Mouse (Mus musculus): ENCODE measurements around the gene Nfix. TPM values are rescaled to one million over a fixed set of nuclear protein-coding genes. Genes with fewer than 3 reads are reported as not detected.

The Nfix gene
- total RNA-seq, 1 experiment, result 0.89 TPM

DNA sequence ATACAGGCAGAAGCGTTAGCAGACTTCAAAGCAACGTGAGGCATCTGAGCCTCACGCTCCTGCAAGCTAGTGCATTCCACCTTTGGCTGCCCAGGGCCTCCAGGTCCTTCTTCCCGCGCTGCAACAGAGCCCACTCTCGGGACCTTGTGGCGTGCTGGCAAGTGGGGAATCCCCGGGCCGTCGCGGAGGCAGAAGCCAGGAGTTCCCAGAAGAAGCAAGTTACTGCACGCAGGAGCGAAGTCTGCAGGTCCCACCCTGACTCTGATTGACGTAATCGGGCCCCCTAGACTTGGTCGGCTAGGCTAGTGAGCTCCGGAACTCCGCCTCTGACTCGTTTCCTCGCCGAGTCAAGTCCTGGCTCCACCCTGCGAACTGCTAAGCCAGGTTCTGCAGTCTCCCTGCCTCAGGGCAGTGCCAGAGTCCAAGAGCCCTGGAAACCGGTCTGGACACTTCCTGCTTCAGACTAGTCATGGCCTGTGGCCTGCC is 143.5 kb downstream of the Nfix start:
- Histone ChIP-seq H3K9ac (ENCODE audit: insufficient read depth, low read depth, low read length, poor library complexity, severe bottlenecking) (peak overlapping the region; percentile 89), H3K36me3 (ENCODE audit: control insufficient read depth, insufficient read depth, low read length, poor library complexity, severe bottlenecking) (peaks cover 4% of the 10 kb centered on the region), H3K9me3 (ENCODE audit: control insufficient read depth, insufficient read depth, low read depth, low read length) (no peaks in the 10 kb centered on the region), H3K4me3 (ENCODE audit: insufficient read depth in 1 of 2, low read depth in 1 of 2, low read length in 2 of 2, poor library complexity in 1 of 2, severe bottlenecking in 1 of 2) (peak overlapping the region; percentile 77 to 83), H3K27ac (ENCODE audit: insufficient read depth, low read depth, low read length, poor library complexity, severe bottlenecking) (peak overlapping the region; percentile 97), H3K4me1 (ENCODE audit: control insufficient read depth in 2 of 2, insufficient read depth in 2 of 2, low read length in 2 of 2, poor library complexity in 1 of 2) (peaks cover 9 to 14% of the 10 kb centered on the region in 2 experiments)
- no peak for DNase-seq (ENCODE audit: low read depth, low spot score)
- no peak for TF ChIP-seq CHD2 (IDR thresholded peaks at IDR 0.05; ENCODE audit: low read depth, low read length)
- TF ChIP-seq MAFK (IDR thresholded peaks at IDR 0.05; ENCODE audit: insufficient read depth, low read depth, low read length), result no peak
- TF ChIP-seq ZNF384 (IDR thresholded peaks at IDR 0.05; ENCODE audit: low read depth, low read length), result no peak
- no peak for TF ChIP-seq HCFC1 (IDR thresholded peaks at IDR 0.05; ENCODE audit: borderline replicate concordance, insufficient read depth, low read length)
- TF ChIP-seq ZC3H11A (IDR thresholded peaks at IDR 0.05; ENCODE audit: borderline replicate concordance, low read depth, low read length), result no peak
- in situ Hi-C loops (cut with MboI; ENCODE audit: low sequenced_read_pairs in 2 of 2, unreplicated experiment in 2 of 2), result no loop called here

DNA sequence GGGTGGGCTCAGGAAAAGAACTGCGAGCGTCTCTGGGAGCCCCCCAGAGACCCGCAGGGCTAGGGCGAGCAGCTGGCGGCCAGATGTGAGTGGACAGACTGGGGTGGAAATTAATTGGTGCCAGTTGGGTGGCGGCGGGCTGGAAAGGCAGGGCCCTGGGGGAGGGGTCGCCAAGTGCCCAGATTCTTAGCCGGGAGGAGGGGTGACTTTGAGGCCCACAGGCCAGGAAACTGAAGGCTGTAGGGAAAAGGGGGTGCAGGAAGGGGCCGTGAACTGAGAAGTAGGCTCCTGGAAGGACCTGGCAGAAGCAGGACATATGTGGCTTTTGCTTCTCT is 144.0 kb downstream of the Nfix start:
- Histone ChIP-seq H3K27ac (ENCODE audit: insufficient read depth, low read depth, low read length, poor library complexity, severe bottlenecking) (peak overlapping the region; percentile 97), H3K36me3 (ENCODE audit: control insufficient read depth, insufficient read depth, low read length, poor library complexity, severe bottlenecking) (no peaks in the 10 kb centered on the region), H3K9ac (ENCODE audit: insufficient read depth, low read depth, low read length, poor library complexity, severe bottlenecking) (peak overlapping the region; percentile 89), H3K9me3 (ENCODE audit: control insufficient read depth, insufficient read depth, low read depth, low read length) (no peaks in the 10 kb centered on the region), H3K4me1 (ENCODE audit: control insufficient read depth in 2 of 2, insufficient read depth in 2 of 2, low read length in 2 of 2, poor library complexity in 1 of 2) (peaks cover 11 to 14% of the 10 kb centered on the region in 2 experiments), H3K4me3 (ENCODE audit: insufficient read depth in 1 of 2, low read depth in 1 of 2, low read length in 2 of 2, poor library complexity in 1 of 2, severe bottlenecking in 1 of 2) (peak overlapping the region; percentile 77 to 83)
- no peak for TF ChIP-seq HCFC1 (IDR thresholded peaks at IDR 0.05; ENCODE audit: borderline replicate concordance, insufficient read depth, low read length)
- no peak for TF ChIP-seq ZC3H11A (IDR thresholded peaks at IDR 0.05; ENCODE audit: borderline replicate concordance, low read depth, low read length)
- TF ChIP-seq MAFK (IDR thresholded peaks at IDR 0.05; ENCODE audit: insufficient read depth, low read depth, low read length), result no peak
- no peak for TF ChIP-seq ZNF384 (IDR thresholded peaks at IDR 0.05; ENCODE audit: low read depth, low read length)
- TF ChIP-seq CHD2 (IDR thresholded peaks at IDR 0.05; ENCODE audit: low read depth, low read length), result no peak
- in situ Hi-C loops (cut with MboI; ENCODE audit: low sequenced_read_pairs in 2 of 2, unreplicated experiment in 2 of 2), result no loop called here
- no peak for DNase-seq (ENCODE audit: low read depth, low spot score)

DNA sequence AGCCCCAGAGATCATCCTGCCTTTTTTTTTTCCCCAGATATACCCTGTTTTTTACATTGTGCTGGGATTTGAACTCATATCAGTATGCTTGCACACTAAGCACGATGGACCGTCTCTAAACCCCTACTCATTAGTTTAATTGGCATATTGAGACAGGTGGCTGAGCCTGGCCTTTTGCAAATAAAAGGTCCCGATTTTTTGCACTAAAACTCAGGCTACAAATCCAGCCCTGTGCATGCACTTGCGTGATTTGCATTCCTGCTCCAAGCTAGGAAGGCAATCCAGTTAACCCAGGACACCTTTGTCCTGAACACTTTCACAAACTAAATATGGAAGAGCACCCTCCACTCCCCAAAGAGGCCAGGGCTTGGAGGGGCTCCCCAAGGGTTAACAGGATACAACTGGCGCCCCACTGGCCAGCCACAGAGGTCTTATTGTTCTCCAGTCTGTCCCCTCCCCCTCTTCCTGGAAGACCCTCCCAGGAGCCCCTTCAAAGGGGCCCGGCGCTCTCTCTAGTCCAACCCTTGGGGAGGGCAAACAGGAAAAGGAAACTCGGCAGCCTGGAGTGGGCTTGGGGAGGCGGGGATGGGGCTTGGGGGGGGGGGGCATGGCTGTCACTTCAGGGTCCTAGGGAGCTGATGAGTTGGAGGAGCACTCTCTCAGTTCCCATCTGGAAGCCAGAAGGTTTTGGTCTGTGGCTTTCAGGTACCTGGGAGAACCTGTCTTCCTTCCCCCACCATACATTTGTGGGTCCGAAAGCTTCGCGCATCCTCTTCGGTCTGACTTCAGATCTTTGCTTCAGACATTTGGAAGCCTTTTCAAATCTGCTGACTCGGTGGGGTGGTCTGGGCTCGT is 144.6 kb downstream of the Nfix start:
- no peaks in the 10 kb centered on the region for H3K36me3 ChIP-seq (ENCODE audit: control insufficient read depth, insufficient read depth, low read length, poor library complexity, severe bottlenecking)
- no peaks in the 10 kb centered on the region for H3K9me3 ChIP-seq (ENCODE audit: control insufficient read depth, insufficient read depth, low read depth, low read length)
- H3K9ac ChIP-seq (ENCODE audit: insufficient read depth, low read depth, low read length, poor library complexity, severe bottlenecking), result peak overlapping the region; percentile 89
- H3K4me3 ChIP-seq (ENCODE audit: insufficient read depth in 1 of 2, low read depth in 1 of 2, low read length in 2 of 2, poor library complexity in 1 of 2, severe bottlenecking in 1 of 2), result peak overlapping the region; percentile 77 to 83
- peak overlapping the region; percentile 97 for H3K27ac ChIP-seq (ENCODE audit: insufficient read depth, low read depth, low read length, poor library complexity, severe bottlenecking)
- in situ Hi-C loops (cut with MboI; ENCODE audit: low sequenced_read_pairs in 2 of 2, unreplicated experiment in 2 of 2), result no loop called here
- DNase-seq (ENCODE audit: low read depth, low spot score), result no peak
- TF ChIP-seq ZNF384 (IDR thresholded peaks at IDR 0.05; ENCODE audit: low read depth, low read length) (0 out of 2 replicates have a peak, but pooled peaks have one; percentile 34), MAFK (IDR thresholded peaks at IDR 0.05; ENCODE audit: insufficient read depth, low read depth, low read length) (0 out of 2 replicates have a peak, but pooled peaks have one; percentile 15), ZC3H11A (IDR thresholded peaks at IDR 0.05; ENCODE audit: borderline replicate concordance, low read depth, low read length) (no peak), HCFC1 (IDR thresholded peaks at IDR 0.05; ENCODE audit: borderline replicate concordance, insufficient read depth, low read length) (no peak), CHD2 (IDR thresholded peaks at IDR 0.05; ENCODE audit: low read depth, low read length) (no peak)
- H3K4me1 ChIP-seq (ENCODE audit: control insufficient read depth in 2 of 2, insufficient read depth in 2 of 2, low read length in 2 of 2, poor library complexity in 1 of 2), result peaks cover 13 to 14% of the 10 kb centered on the region in 2 experiments

DNA sequence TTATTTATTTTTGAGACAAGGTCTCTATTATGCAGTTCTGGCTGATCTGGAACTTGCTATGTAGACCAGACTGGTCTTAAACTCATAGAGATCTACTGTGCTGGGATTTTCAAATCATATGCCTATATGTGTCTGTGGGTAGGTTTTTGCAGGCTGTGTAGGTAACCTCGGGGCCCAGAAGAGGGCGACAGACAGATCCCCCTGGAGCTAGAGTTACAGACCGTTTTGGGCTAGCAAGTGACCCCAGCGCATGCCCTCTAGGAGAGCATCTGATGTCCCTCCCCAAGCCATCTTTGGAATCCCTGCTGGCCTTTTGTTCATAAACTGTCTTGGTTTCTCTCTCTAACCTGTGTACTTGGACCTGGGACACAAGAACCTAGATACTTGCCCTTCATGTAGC is 145.5 kb downstream of the Nfix start:
- no peak for DNase-seq (ENCODE audit: low read depth, low spot score)
- Histone ChIP-seq H3K4me3 (ENCODE audit: insufficient read depth in 1 of 2, low read depth in 1 of 2, low read length in 2 of 2, poor library complexity in 1 of 2, severe bottlenecking in 1 of 2) (peak overlapping the region; percentile 46 to 83; a peak in 3 of 4 replicates), H3K4me1 (ENCODE audit: control insufficient read depth in 2 of 2, insufficient read depth in 2 of 2, low read length in 2 of 2, poor library complexity in 1 of 2) (peaks cover 13 to 15% of the 10 kb centered on the region in 2 experiments), H3K9me3 (ENCODE audit: control insufficient read depth, insufficient read depth, low read depth, low read length) (no peaks in the 10 kb centered on the region), H3K9ac (ENCODE audit: insufficient read depth, low read depth, low read length, poor library complexity, severe bottlenecking) (peak overlapping the region; percentile 62), H3K27ac (ENCODE audit: insufficient read depth, low read depth, low read length, poor library complexity, severe bottlenecking) (peak overlapping the region; percentile 97), H3K36me3 (ENCODE audit: control insufficient read depth, insufficient read depth, low read length, poor library complexity, severe bottlenecking) (no peaks in the 10 kb centered on the region)
- in situ Hi-C loops (cut with MboI; ENCODE audit: low sequenced_read_pairs in 2 of 2, unreplicated experiment in 2 of 2), result no loop called here
- TF ChIP-seq MAFK (IDR thresholded peaks at IDR 0.05; ENCODE audit: insufficient read depth, low read depth, low read length), result no peak
- TF ChIP-seq CHD2 (IDR thresholded peaks at IDR 0.05; ENCODE audit: low read depth, low read length), result no peak
- no peak for TF ChIP-seq HCFC1 (IDR thresholded peaks at IDR 0.05; ENCODE audit: borderline replicate concordance, insufficient read depth, low read length)
- TF ChIP-seq ZC3H11A (IDR thresholded peaks at IDR 0.05; ENCODE audit: borderline replicate concordance, low read depth, low read length), result no peak
- TF ChIP-seq ZNF384 (IDR thresholded peaks at IDR 0.05; ENCODE audit: low read depth, low read length), result no peak

All from ES-E14 (cell line).